Mouse (Mus musculus) heart, postnatal 36 days (tissue): Measurements from ENCODE around the gene 1700042G07Rik. TPM values are rescaled to one million over a fixed set of nuclear protein-coding genes. Genes with fewer than 3 reads are reported as not detected.
"Not testable (repeated sequence)": the region's sequence is repeated elsewhere in the genome, so short reads cannot be mapped to it uniquely, and the experiment has no call there.

ENCODE experiments used
- DNase-seq, 2 experiments: peaks; one replicate each; pipeline ENCODE4 v3.0.0; 2021 to 2022
- intact Hi-C: fragments of 180-260 bp; cut with DNase I; formaldehyde crosslinking; loops from one replicate; pipeline ENCODE4 v1.15.1; 2025
- total RNA-seq, 2 experiments: library from RNA; stranded (reverse); gene quantifications; 2 replicates each; pipeline ENCODE4 v1.2.3; 2021

1700042G07Rik gene
- total RNA-seq, 2 experiments from 2014 or later = not detected

GRCm38 (mm10) chr4:116193583-116194383 is 20.6 kb downstream of the 1700042G07Rik start:
- intact Hi-C loops = loop anchor here (2.0 kb wide), 2 partner anchors 17 to 25 kb away; no protein-coding TSS in a partner anchor
- DNase-seq = no peak

- DNase-seq = no peak
- intact Hi-C loops = no loop called here
Observed at GRCm38 (mm10) chr4:116198422-116198821, 25.2 kb downstream of the 1700042G07Rik start.

GRCm38 (mm10) chr4:116204422-116204821 is 31.2 kb downstream of the 1700042G07Rik start:
- no peak for DNase-seq
- intact Hi-C loops = no loop called here

- intact Hi-C loops = no loop called here
- DNase-seq = no peak
Observed at GRCm38 (mm10) chr4:116206531-116206930, 33.4 kb downstream of the 1700042G07Rik start.

- intact Hi-C loops = no loop called here
Observed at GRCm38 (mm10) chr4:116208891-116209290, 35.7 kb downstream of the 1700042G07Rik start.

GRCm38 (mm10) chr4:116215895-116216605 is 42.9 kb downstream of the 1700042G07Rik start:
- DNase-seq = no peak
- intact Hi-C loops = no loop called here

More at GRCm38 (mm10) chr4:116208891-116209290, 35.7 kb downstream of the 1700042G07Rik start:
- no peak for DNase-seq

GRCm38 (mm10) chr4:116217046-116217445 is 43.9 kb downstream of the 1700042G07Rik start:
- no peak for DNase-seq
- intact Hi-C loops = no loop called here

- not testable (repeated sequence) for DNase-seq
- intact Hi-C loops = loop anchor here (2.0 kb wide), 1 partner anchor 25 kb away; no protein-coding TSS in a partner anchor
Observed at GRCm38 (mm10) chr4:116217661-116218060, 44.5 kb downstream of the 1700042G07Rik start.

- intact Hi-C loops = loop anchor here (2.0 kb wide), 1 partner anchor 26 kb away; no protein-coding TSS in a partner anchor
- no peak for DNase-seq
Observed at GRCm38 (mm10) chr4:116219056-116219455, 45.9 kb downstream of the 1700042G07Rik start.

- DNase-seq = peak; percentile 7 to 11
- intact Hi-C loops = loop anchor here (2.0 kb wide), 1 partner anchor 45 kb away; no protein-coding TSS in a partner anchor
Observed at GRCm38 (mm10) chr4:116220071-116220650, 47.0 kb downstream of the 1700042G07Rik start.

- intact Hi-C loops = loop anchor here (2.0 kb wide), 1 partner anchor 46 kb away; no protein-coding TSS in a partner anchor
- no peak for DNase-seq
Observed at GRCm38 (mm10) chr4:116220780-116221139, 47.6 kb downstream of the 1700042G07Rik start.

GRCm38 (mm10) chr4:116221140-116221851 is 48.1 kb downstream of the 1700042G07Rik start, which contains the start of gene Pik3r3:
Pik3r3 (plus strand) TSS chr4:116221618.
- peak; percentile 96 to 98 for DNase-seq
- intact Hi-C loops = loop anchor here (2.0 kb wide), 1 partner anchor 46 kb away; no protein-coding TSS in a partner anchor

- peak in 1 of 2 experiments; percentile 23 for DNase-seq
- intact Hi-C loops = loop anchor here (2.0 kb wide), 1 partner anchor 47 kb away; no protein-coding TSS in a partner anchor
Observed at GRCm38 (mm10) chr4:116221996-116222842, 49.0 kb downstream of the 1700042G07Rik start.

- intact Hi-C loops = no loop called here
- DNase-seq = no peak
Observed at GRCm38 (mm10) chr4:116222843-116223119, 49.6 kb downstream of the 1700042G07Rik start.

Other genes starting within 250 kb of the 1700042G07Rik start
- not detected for gene Dmbx1, start 233.4 kb upstream of the 1700042G07Rik start, total RNA-seq
- gene Faah, start 155.4 kb upstream of the 1700042G07Rik start, total RNA-seq = under 1 TPM; 0.24 to 0.69 TPM
- 10 to 100 TPM; 26.9 to 30.8 TPM for gene Nsun4, start 119.5 kb upstream of the 1700042G07Rik start, total RNA-seq
- 1,000 to 10,000 TPM; 1,926 to 1,984 TPM for gene Uqcrh, start 98.3 kb upstream of the 1700042G07Rik start, total RNA-seq
- gene Lrrc41, start 98.1 kb upstream of the 1700042G07Rik start, total RNA-seq = 10 to 100 TPM; 24.0 to 26.3 TPM
- under 1 TPM; 0.22 TPM for gene Rad54l, start 49.7 kb upstream of the 1700042G07Rik start, total RNA-seq
- gene Pomgnt1, start 49.5 kb upstream of the 1700042G07Rik start, total RNA-seq = 10 to 100 TPM; 63.5 to 66.3 TPM
- gene Lurap1, start 22.0 kb upstream of the 1700042G07Rik start, total RNA-seq = 1 to 10 TPM; 4.6 to 5.1 TPM
- not detected for gene Tspan1, start 5.8 kb upstream of the 1700042G07Rik start, total RNA-seq
- not detected for gene Gm49337, start within 50 bp of the 1700042G07Rik start, total RNA-seq
- gene Pik3r3, start 48.2 kb downstream of the 1700042G07Rik start, total RNA-seq = 10 to 100 TPM in 1 of 2 experiments, 1 to 10 TPM in 1; 9.8 to 10.6 TPM